Mouse (Mus musculus): ENCODE results near the gene Slit1. TPM values are rescaled to one million over a fixed set of nuclear protein-coding genes. Genes with fewer than 3 reads are reported as not detected.

The Slit1 gene
- polyA plus RNA-seq, 1 experiment from 2014 or later = 0.87 TPM

DNA sequence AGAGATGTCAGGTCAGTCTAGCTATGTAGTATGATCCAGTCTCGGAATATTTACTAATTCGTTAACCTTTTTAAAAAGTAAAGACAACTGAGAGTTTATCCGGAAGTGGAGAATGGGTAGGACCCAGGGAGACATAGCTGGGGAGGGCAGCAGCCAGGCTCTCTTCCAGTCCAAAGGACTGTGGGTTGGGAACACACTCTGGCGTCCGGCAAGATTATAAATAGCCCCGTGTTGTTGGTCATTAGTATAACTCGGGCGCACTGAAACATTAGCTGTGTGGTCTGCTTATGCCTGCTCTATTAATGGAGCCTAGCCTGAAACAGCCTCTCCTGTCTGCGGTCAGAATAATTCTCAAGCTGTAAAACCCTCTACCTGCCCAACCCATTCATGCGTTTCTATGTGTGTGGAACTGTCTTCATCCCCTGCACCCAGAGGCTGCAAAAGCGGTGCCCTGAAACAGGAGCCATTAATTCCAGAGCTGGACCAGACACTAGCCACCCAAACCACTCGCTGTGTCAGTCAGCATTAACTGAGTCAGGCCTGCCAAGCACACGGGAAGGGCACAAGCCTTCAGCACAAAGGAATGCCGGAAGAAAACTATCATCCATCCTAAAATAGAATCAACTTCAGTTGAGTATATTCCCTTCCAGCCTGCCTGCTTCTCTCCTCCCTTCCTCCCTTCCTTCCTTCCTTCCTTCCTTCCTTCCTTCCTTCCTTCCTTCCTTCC is 122.9 kb downstream of the Slit1 start:
- Histone ChIP-seq H3K27me3 (ENCODE audit: insufficient read depth, poor library complexity, severe bottlenecking) (peaks cover 9% of the 10 kb centered on the region), H3K4me3 (no peak overlapping the region), H3K4me1 (peaks cover 30% of the 10 kb centered on the region), H3K36me3 (no peaks in the 10 kb centered on the region), H3K9me3 (no peaks in the 10 kb centered on the region), H3K27ac (peak overlapping the region; percentile 69; the same call in 1 of the 2 replicates)
- WGBS = 66% methylated on average over 14 of the region's 14 CpGs
- no peak for DNase-seq (ENCODE audit: low spot score)

DNA sequence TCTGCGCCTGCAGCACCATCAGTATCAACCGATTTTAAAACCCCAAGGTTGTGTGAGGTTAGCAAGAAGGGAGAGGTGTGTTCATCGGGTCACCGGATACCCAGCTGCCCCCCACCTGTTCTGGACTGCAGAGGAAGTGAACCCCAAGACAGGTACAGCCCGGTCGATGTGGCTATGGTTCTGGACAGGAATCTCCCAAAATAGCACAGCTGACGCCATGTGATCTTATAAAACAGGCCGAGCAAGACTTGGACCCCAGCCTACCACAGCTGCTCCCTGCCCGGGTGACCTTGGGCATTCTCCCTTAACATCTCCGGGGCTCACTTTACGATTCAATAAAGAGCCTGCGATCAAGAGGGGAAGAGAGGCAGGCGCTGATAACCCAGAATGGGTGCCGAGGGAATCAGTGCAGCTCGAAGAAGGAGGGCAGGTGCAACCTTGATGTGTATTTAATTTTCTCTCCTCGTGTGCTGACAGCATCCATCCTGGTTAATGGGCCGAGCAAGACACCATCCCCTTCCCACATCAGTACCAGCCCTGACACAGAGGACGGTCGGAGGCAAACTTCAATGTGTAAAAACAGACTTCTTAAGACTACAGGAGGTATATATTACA is 124.6 kb downstream of the Slit1 start:
- H3K9me3 ChIP-seq = no peaks in the 10 kb centered on the region
- no peak overlapping the region for H3K4me3 ChIP-seq
- 67% methylated on average over 19 of the region's 19 CpGs for WGBS
- peaks cover 22% of the 10 kb centered on the region for H3K27me3 ChIP-seq (ENCODE audit: insufficient read depth, poor library complexity, severe bottlenecking)
- H3K27ac ChIP-seq = peak overlapping the region; percentile 13; the same call in 1 of the 2 replicates
- no peaks in the 10 kb centered on the region for H3K36me3 ChIP-seq
- peaks cover 32% of the 10 kb centered on the region for H3K4me1 ChIP-seq
- DNase-seq (ENCODE audit: low spot score) = no peak

DNA sequence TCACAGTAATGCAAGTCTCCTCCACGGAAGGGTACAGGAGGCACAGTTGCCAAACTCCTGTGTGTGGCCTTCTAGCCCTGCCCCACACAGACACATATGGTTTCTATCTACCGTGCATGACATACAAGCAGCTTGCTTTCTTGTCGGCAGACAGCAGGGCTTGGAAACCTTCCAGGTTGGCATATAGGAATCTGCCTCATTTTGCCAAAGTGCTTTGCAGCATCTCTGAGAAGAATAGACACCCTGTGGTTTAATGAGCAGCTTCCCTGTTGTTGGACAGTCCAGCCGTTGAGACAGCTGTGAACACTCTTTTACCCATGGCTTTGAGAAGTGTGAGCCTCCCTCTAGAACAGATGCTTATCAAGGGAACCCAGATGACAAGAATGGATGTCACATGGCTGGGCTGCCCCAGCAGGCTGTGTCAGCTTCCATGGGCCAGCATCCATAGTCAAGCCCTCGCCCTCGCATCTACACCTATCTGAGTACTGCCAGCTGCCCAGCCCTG is 125.3 kb downstream of the Slit1 start:
- no peak overlapping the region for H3K27ac ChIP-seq
- 61% methylated on average over 6 of the region's 6 CpGs for WGBS
- no peak overlapping the region for H3K4me3 ChIP-seq

DNA sequence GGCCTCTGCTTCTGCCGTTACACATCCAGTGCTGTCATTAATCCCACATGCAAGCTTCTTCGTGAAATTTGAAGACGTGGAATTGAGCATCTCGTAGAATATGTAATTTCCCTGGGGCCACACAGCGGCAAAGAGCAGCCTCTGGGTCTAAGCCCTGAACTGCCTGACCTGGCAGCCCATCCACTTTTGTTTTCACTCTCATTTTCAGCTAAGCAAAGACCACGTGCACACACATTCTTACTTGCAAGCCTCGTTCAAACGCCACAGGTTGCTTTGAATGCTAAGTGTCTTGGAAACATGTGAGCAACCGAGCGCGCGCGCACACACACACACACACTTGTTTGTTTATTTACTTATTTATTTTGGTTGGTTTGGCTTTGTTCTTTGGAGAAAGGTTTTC is 126.4 kb downstream of the Slit1 start:
- H3K27ac ChIP-seq = no peak overlapping the region
- H3K36me3 ChIP-seq = no peaks in the 10 kb centered on the region
- H3K4me1 ChIP-seq = peaks cover 39% of the 10 kb centered on the region
- peaks cover 25% of the 10 kb centered on the region for H3K27me3 ChIP-seq (ENCODE audit: insufficient read depth, poor library complexity, severe bottlenecking)
- no peaks in the 10 kb centered on the region for H3K9me3 ChIP-seq
- 86% methylated on average over 13 of the region's 13 CpGs for WGBS
- no peak overlapping the region for H3K4me3 ChIP-seq
- DNase-seq (ENCODE audit: low spot score) = no peak

More for the DNA sequence above, 125.3 kb downstream of the Slit1 start:
- DNase-seq (ENCODE audit: low spot score) = no peak
- H3K36me3 ChIP-seq = no peaks in the 10 kb centered on the region
- peaks cover 37% of the 10 kb centered on the region for H3K4me1 ChIP-seq
- peaks cover 25% of the 10 kb centered on the region for H3K27me3 ChIP-seq (ENCODE audit: insufficient read depth, poor library complexity, severe bottlenecking)
- H3K9me3 ChIP-seq = no peaks in the 10 kb centered on the region

DNA sequence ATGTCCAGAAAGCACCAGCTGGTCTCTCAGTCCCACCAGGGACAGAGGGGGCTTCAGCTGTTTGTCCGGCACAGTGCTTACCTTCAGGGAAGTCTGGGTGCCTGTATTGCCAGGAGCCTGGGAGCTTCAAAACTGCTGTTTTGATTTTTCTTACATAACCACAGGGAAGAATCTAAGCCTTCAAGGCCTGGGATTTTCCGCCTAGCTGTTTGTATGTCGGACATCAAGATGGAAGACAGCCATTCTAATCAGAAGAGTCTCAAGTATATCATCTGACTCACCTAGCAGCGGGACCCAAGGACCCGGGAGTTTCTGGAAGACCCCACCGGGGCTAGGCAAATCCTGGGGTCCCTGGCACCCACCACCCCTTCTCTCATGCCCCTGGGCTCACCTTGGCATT is 127.2 kb downstream of the Slit1 start:
- WGBS = 86% methylated on average over 6 of the region's 6 CpGs
- Histone ChIP-seq H3K4me1 (peaks cover 39% of the 10 kb centered on the region), H3K9me3 (no peaks in the 10 kb centered on the region), H3K27me3 (ENCODE audit: insufficient read depth, poor library complexity, severe bottlenecking) (peaks cover 31% of the 10 kb centered on the region), H3K4me3 (no peak overlapping the region), H3K36me3 (no peaks in the 10 kb centered on the region), H3K27ac (no peak overlapping the region)
- no peak for DNase-seq (ENCODE audit: low spot score)

DNA sequence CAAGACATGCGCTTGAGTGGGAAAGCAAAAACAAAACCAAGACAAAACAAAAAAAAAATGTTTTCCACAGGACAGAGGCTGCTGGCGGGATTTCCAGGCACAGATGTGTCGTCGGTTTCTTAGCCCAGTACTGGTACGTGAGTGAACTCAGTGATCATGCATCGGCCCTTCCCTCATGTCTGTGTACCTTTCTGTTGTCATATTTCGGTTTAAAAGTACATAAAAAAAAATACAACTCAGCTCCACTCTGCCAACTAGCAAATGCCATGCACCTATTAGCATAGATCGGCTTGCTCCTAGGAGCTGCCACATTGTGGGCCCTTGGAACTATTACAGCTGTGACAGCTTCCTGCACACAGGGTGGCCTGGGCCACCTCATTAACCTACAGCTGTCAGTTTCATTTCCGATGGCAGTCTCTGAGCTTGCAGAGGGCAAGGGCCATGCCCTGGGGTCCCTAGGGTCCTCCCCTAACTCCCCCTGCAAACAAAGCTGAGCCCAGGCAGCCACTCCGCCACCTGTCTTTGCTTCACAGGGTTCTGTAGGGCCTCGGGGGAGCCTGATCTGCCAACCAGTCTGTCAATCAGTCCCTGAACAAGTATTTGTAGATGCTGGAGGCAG is 127.8 kb downstream of the Slit1 start:
- no peak overlapping the region for H3K4me3 ChIP-seq
- peaks cover 36% of the 10 kb centered on the region for H3K27me3 ChIP-seq (ENCODE audit: insufficient read depth, poor library complexity, severe bottlenecking)
- no peaks in the 10 kb centered on the region for H3K9me3 ChIP-seq
- H3K36me3 ChIP-seq = no peaks in the 10 kb centered on the region
- no peak overlapping the region for H3K27ac ChIP-seq
- 61% methylated on average over 11 of the region's 11 CpGs for WGBS
- peaks cover 36% of the 10 kb centered on the region for H3K4me1 ChIP-seq
- no peak for DNase-seq (ENCODE audit: low spot score)

DNA sequence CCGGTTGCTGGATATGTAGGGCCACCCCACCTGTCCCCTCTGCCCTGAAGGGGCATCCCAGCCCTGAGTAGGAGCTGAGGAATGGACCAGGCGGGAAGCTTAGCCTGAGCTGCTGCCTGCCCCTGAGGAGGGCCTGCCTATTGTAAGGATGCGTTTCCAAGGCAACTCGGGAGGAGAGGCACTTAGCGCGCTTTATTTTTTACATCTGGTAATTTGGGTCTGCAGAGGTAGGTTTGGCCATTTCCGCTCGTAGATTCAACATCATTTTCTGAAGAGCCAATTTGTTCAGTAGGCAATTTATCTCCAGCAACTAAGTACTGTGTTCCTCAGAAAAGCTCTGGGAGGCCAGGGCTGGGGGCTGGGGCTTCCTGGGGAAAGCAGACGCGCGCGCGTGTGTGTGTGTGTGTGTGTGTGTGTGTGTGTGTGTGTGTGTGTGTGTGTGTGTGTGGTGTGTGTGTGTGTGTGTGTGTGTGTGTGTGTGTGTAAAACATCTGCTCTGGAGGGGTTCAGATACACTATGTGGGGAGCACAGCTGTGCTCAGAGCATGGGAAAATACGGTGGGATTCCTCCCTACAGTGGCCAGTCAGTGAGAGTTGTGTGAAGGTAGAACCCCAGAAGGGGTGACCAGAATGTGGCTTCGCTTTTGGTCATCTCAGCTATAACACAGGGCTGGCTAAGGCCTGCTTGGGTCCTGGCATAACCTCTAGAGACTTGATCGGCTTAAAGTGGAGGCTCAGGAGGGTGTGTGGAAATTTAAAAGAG is 130.0 kb downstream of the Slit1 start:
- DNase-seq (ENCODE audit: low spot score) = no peak
- H3K27me3 ChIP-seq (ENCODE audit: insufficient read depth, poor library complexity, severe bottlenecking) = peaks cover 38% of the 10 kb centered on the region
- WGBS = 58% methylated on average over 16 of the region's 16 CpGs
- peaks cover 24% of the 10 kb centered on the region for H3K4me1 ChIP-seq
- H3K36me3 ChIP-seq = no peaks in the 10 kb centered on the region
- no peak overlapping the region for H3K4me3 ChIP-seq
- no peaks in the 10 kb centered on the region for H3K9me3 ChIP-seq
- no peak overlapping the region for H3K27ac ChIP-seq

DNA sequence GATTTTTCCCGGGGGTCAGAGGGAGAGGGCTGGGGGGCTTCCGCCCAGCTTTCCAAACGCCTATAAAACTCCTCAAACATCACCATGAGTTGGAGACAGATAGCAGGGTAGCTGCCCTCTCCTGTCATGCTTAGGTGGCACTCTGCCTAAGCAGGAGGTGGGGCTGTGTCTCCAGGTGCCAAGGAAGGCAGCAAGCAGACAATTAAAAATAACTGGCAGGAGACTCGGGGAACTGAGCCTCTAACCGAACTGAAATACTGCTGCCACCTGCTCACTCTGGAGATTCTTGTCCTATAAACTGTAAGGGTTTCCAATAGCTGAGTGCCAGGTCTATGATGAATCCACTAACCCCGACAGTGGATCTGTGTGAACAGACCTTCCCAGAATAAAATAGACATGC is 131.8 kb downstream of the Slit1 start:
- Histone ChIP-seq H3K9me3 (no peaks in the 10 kb centered on the region), H3K4me1 (peaks cover 15% of the 10 kb centered on the region), H3K36me3 (no peaks in the 10 kb centered on the region), H3K4me3 (no peak overlapping the region), H3K27me3 (ENCODE audit: insufficient read depth, poor library complexity, severe bottlenecking) (peaks cover 31% of the 10 kb centered on the region), H3K27ac (no peak overlapping the region)
- 80% methylated on average over 6 of the region's 6 CpGs for WGBS
- DNase-seq (ENCODE audit: low spot score) = no peak

DNA sequence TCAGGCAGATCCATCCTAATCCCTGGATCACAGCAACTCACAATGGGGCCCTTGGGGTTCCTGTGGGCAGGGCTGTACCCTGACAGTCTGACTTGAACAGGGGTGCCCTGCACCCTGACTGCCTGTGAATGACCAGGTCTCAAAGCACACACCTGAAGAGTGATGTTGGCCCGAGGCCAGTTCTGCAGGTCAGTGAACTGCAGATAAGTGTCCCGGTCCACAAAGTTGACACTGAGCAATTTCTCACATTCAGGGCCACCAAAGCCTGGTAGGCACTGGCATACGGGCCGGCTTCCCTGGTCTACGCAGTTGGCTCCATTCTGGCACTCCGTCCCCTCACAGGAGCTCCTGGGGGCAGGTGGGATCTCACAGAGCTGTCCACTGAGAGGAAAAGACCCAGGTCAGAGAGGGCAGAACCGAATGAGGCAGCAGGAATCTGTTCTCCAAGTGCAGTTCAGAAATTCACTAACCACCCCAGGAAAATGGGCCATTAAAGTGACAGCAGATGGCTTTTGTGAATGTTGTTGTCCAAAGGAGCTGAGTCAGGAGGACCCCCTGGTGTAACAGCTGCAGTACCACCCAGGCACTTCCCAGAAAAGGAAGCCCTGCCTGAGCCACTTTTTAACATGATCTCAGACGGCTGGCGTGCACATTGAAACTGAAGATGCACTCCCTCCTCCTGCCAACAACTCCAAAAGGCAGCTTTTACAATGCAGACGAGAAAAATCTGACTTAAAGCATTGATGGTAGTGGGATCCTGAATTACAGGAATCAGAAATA is 137.1 kb downstream of the Slit1 start:
- H3K27me3 ChIP-seq (ENCODE audit: insufficient read depth, poor library complexity, severe bottlenecking) = peaks cover 8% of the 10 kb centered on the region; the same call in 1 of the 2 replicates
- no peak for DNase-seq (ENCODE audit: low spot score)
- H3K36me3 ChIP-seq = no peaks in the 10 kb centered on the region
- no peak overlapping the region for H3K27ac ChIP-seq
- no peak overlapping the region for H3K4me3 ChIP-seq
- H3K4me1 ChIP-seq = 0 out of 2 replicates have a peak, but pooled peaks cover 3% of the 10 kb centered on the region
- H3K9me3 ChIP-seq = no peaks in the 10 kb centered on the region
- 80% methylated on average over 10 of the region's 10 CpGs for WGBS

DNA sequence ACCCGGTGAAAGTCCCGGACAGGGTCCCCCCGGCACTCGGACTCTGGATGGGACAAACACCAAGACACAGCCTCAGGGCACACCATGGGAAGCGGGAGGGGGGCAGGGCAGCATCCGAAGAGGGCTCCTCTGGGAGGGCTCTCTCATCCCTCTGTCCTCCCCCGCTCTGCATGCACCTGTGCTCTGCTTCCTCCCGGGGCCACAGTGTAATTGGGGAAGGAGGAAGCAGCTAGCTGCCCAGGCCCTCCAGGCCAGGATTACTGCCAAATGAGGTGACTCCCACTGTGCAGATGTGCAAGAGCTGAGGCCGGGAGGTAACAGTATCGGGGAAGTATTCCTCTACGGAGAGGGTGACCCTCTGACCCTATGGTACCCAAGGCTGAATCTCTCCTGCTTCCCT is 142.8 kb downstream of the Slit1 start:
- WGBS = 67% methylated on average over 11 of the region's 11 CpGs
- DNase-seq (ENCODE audit: low spot score) = no peak
- Histone ChIP-seq H3K4me3 (no peak overlapping the region), H3K36me3 (no peaks in the 10 kb centered on the region), H3K9me3 (no peaks in the 10 kb centered on the region), H3K27me3 (ENCODE audit: insufficient read depth, poor library complexity, severe bottlenecking) (no peaks in the 10 kb centered on the region; the same call in 1 of the 2 replicates), H3K4me1 (peaks cover 7% of the 10 kb centered on the region), H3K27ac (no peak overlapping the region)

DNA sequence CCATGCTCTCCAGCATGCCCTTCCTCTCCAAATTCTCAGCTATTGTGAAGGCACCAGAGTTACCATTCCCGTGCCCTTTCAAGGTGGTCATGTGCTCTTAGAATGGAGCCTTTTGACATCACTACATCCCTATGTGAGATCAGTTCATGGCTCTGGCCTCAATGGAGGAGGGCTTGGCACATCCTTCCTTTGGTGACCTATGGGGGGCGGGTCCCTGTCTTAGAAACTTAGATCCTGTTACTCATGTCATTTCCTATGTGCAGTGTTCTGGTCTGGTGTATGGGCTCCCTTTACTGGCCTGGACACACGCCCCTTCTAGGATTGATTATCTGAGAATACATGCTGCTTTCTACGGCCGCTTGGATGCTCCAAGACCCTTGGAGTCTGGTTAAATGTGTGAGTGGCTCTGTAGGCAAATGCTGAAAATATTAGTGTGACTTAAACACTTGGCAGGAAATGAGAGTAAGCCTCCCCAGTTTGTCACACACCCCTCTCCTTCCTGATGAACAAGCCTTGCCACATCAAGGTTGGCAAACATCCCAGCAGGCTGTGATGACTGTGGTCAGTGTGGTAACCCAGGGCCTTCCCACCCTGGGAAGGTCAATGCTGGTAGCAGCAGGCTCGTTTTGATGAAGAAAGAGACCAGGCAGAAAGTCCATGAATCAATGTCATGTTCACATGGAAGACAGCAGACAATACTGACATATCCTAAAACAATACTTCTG is 146.1 kb downstream of the Slit1 start:
- peaks cover 13% of the 10 kb centered on the region for H3K4me1 ChIP-seq
- peak; percentile 69 for DNase-seq (ENCODE audit: low spot score)
- no peaks in the 10 kb centered on the region; the same call in 1 of the 2 replicates for H3K27me3 ChIP-seq (ENCODE audit: insufficient read depth, poor library complexity, severe bottlenecking)
- no peak overlapping the region for H3K4me3 ChIP-seq
- no peaks in the 10 kb centered on the region for H3K36me3 ChIP-seq
- no peaks in the 10 kb centered on the region for H3K9me3 ChIP-seq
- H3K27ac ChIP-seq = no peak overlapping the region
- WGBS = 76% methylated on average over 6 of the region's 6 CpGs

All from heart, embryonic 10.5 days (tissue).